Mouse (Mus musculus) limb, embryonic 12.5 days (tissue): Measurements from ENCODE around the gene Zkscan5. TPM values are rescaled to one million over a fixed set of nuclear protein-coding genes. Genes with fewer than 3 reads are reported as not detected.
"Not testable (repeated sequence)": the region's sequence is repeated elsewhere in the genome, so short reads cannot be mapped to it uniquely, and the experiment has no call there.

Experiments used
- ATAC-seq: fragments of 200-750 bp; cut with Nextera tagmentation; 2 replicates; pipeline ENCODE4 v1.8.0; 2017; ENCODE audit warnings: low read depth, moderate TSS enrichment; ENCODE audit not compliant: insufficient number of reproducible peaks, insufficient read depth, low FRiP score, low TSS enrichment
- H3K27ac ChIP-seq: fragments of 300-500 bp; sonication (generic); 2 replicates; pipeline ENCODE4 v1.5.1; 2016; ENCODE audit warnings: mild to moderate bottlenecking, moderate library complexity
- H3K27me3 ChIP-seq: fragments of 300-500 bp; sonication (generic); 2 replicates; pipeline ENCODE4 v1.6.1; 2016; ENCODE audit warnings: mild to moderate bottlenecking, moderate library complexity
- H3K36me3 ChIP-seq: fragments of 300-500 bp; sonication (generic); 2 replicates; pipeline ENCODE4 v1.6.1; 2016; ENCODE audit warnings: mild to moderate bottlenecking, moderate library complexity
- H3K4me1 ChIP-seq: fragments of 300-500 bp; sonication (generic); replicated peaks from 2 replicates; pipeline ENCODE4 v1.6.1; 2016
- H3K4me2 ChIP-seq: fragments of 300-500 bp; sonication (generic); 2 replicates; pipeline ENCODE4 v1.6.1; 2016; ENCODE audit warnings: mild to moderate bottlenecking, moderate library complexity
- H3K4me3 ChIP-seq: fragments of 300-500 bp; sonication (generic); replicated peaks from 2 replicates; pipeline ENCODE4 v1.5.1; 2016; ENCODE audit warnings: mild to moderate bottlenecking
- H3K9ac ChIP-seq: fragments of 300-500 bp; sonication (generic); replicated peaks from 2 replicates; pipeline ENCODE4 v1.6.1; 2016; ENCODE audit warnings: mild to moderate bottlenecking, moderate library complexity
- H3K9me3 ChIP-seq: fragments of 300-500 bp; sonication (generic); 2 replicates; pipeline ENCODE4 v1.6.1; 2016; ENCODE audit warnings: mild to moderate bottlenecking, moderate library complexity
- WGBS: fragments of 180-500 bp; shearing (Covaris S2); methylation state at CpG from one replicate; pipeline ENCODE4 v1.1.7; 2016; 5-methylcytosine and 5-hydroxymethylcytosine counted together
- polyA plus RNA-seq: library from polyadenylated mRNA; unstranded; fragments of >200 nt; fragmentation: Nextera tagmentation; extraction: Ambion mirVana; gene quantifications from 2 replicates; pipeline ENCODE4 v1.2.1, GENCODE M21; 2016

Gene Zkscan5
- polyA plus RNA-seq, 1 experiment from 2014 or later: 21.8 TPM

- no peaks in the 10 kb centered on the region for H3K4me1 ChIP-seq
- H3K4me2 ChIP-seq: no peak overlapping the region
- ATAC-seq: no peak
- peaks cover 87% of the 10 kb centered on the region for H3K36me3 ChIP-seq
- H3K9ac ChIP-seq: no peak overlapping the region
- 96% methylated on average over 3 of the region's 3 CpGs for WGBS
- no peak overlapping the region for H3K27ac ChIP-seq
- no peaks in the 10 kb centered on the region for H3K27me3 ChIP-seq
- no peaks in the 10 kb centered on the region for H3K9me3 ChIP-seq
- H3K4me3 ChIP-seq: no peak overlapping the region
Observed at GRCm38 (mm10) chr5:145213505-145213904, 9.1 kb downstream of the Zkscan5 start.

GRCm38 (mm10) chr5:145214679-145215078 is 10.3 kb downstream of the Zkscan5 start:
- H3K4me3 ChIP-seq: no peak overlapping the region
- no peaks in the 10 kb centered on the region for H3K4me1 ChIP-seq
- H3K9me3 ChIP-seq: no peaks in the 10 kb centered on the region
- no peak overlapping the region for H3K27ac ChIP-seq
- H3K36me3 ChIP-seq: peaks cover 89% of the 10 kb centered on the region
- no peak for ATAC-seq
- 65% methylated on average over 4 of the region's 4 CpGs for WGBS
- no peak overlapping the region for H3K4me2 ChIP-seq
- H3K27me3 ChIP-seq: no peaks in the 10 kb centered on the region
- H3K9ac ChIP-seq: no peak overlapping the region

GRCm38 (mm10) chr5:145217746-145218145 is 13.4 kb downstream of the Zkscan5 start:
- Histone ChIP-seq H3K4me1 (no peaks in the 10 kb centered on the region), H3K27ac (no peak overlapping the region), H3K9ac (no peak overlapping the region), H3K36me3 (peaks cover 86% of the 10 kb centered on the region), H3K9me3 (no peaks in the 10 kb centered on the region), H3K27me3 (no peaks in the 10 kb centered on the region), H3K4me2 (no peak overlapping the region), H3K4me3 (no peak overlapping the region)
- 90% methylated on average over 6 of the region's 6 CpGs for WGBS
- no peak for ATAC-seq

- Histone ChIP-seq H3K4me1 (no peaks in the 10 kb centered on the region), H3K36me3 (peaks cover 86% of the 10 kb centered on the region), H3K4me2 (no peak overlapping the region), H3K27ac (no peak overlapping the region), H3K4me3 (no peak overlapping the region), H3K9ac (no peak overlapping the region), H3K9me3 (no peaks in the 10 kb centered on the region), H3K27me3 (no peaks in the 10 kb centered on the region)
- 92% methylated on average over 21 of the region's 21 CpGs for WGBS
- ATAC-seq: no peak
Observed at GRCm38 (mm10) chr5:145218206-145218605, 13.8 kb downstream of the Zkscan5 start.

GRCm38 (mm10) chr5:145218671-145219070 is 14.3 kb downstream of the Zkscan5 start:
- ATAC-seq: no peak
- Histone ChIP-seq H3K36me3 (peaks cover 82% of the 10 kb centered on the region), H3K27ac (no peak overlapping the region)

GRCm38 (mm10) chr5:145219981-145220380 is 15.6 kb downstream of the Zkscan5 start:
- H3K36me3 ChIP-seq: peaks cover 68% of the 10 kb centered on the region
- no peak overlapping the region for H3K4me2 ChIP-seq
- no peak overlapping the region for H3K9ac ChIP-seq
- H3K4me3 ChIP-seq: no peak overlapping the region
- no peak for ATAC-seq
- no peaks in the 10 kb centered on the region for H3K27me3 ChIP-seq
- 92% methylated on average over 8 of the region's 8 CpGs for WGBS
- H3K4me1 ChIP-seq: no peaks in the 10 kb centered on the region
- no peak overlapping the region for H3K27ac ChIP-seq
- H3K9me3 ChIP-seq: no peaks in the 10 kb centered on the region

More at GRCm38 (mm10) chr5:145218671-145219070, 14.3 kb downstream of the Zkscan5 start:
- Histone ChIP-seq H3K9ac (no peak overlapping the region), H3K4me3 (no peak overlapping the region), H3K9me3 (no peaks in the 10 kb centered on the region), H3K4me1 (no peaks in the 10 kb centered on the region), H3K4me2 (no peak overlapping the region), H3K27me3 (no peaks in the 10 kb centered on the region)
- 95% methylated on average over 20 of the region's 20 CpGs for WGBS

- no peaks in the 10 kb centered on the region for H3K4me1 ChIP-seq
- no peak for ATAC-seq
- peaks cover 50% of the 10 kb centered on the region for H3K36me3 ChIP-seq
- no peak overlapping the region for H3K4me2 ChIP-seq
- H3K27ac ChIP-seq: no peak overlapping the region
- H3K4me3 ChIP-seq: no peak overlapping the region
- no peak overlapping the region for H3K9ac ChIP-seq
- 79% methylated on average over 5 of the region's 5 CpGs for WGBS
- H3K27me3 ChIP-seq: no peaks in the 10 kb centered on the region
- no peaks in the 10 kb centered on the region for H3K9me3 ChIP-seq
Observed at GRCm38 (mm10) chr5:145222840-145223239, 18.5 kb downstream of the Zkscan5 start.

GRCm38 (mm10) chr5:145223395-145223794 is 19.0 kb downstream of the Zkscan5 start:
- Histone ChIP-seq H3K4me2 (no peak overlapping the region), H3K36me3 (peaks cover 45% of the 10 kb centered on the region), H3K9ac (no peak overlapping the region), H3K27ac (no peak overlapping the region), H3K27me3 (no peaks in the 10 kb centered on the region), H3K4me1 (no peaks in the 10 kb centered on the region), H3K9me3 (no peaks in the 10 kb centered on the region), H3K4me3 (no peak overlapping the region)
- WGBS: 83% methylated on average over 12 of the region's 12 CpGs
- ATAC-seq: no peak

- no peak for ATAC-seq
- Histone ChIP-seq H3K9me3 (no peaks in the 10 kb centered on the region), H3K9ac (no peak overlapping the region), H3K36me3 (peaks cover 14% of the 10 kb centered on the region), H3K4me3 (no peak overlapping the region), H3K4me2 (no peak overlapping the region), H3K27ac (no peak overlapping the region), H3K27me3 (no peaks in the 10 kb centered on the region), H3K4me1 (0 out of 2 replicates have a peak, but pooled peaks cover 6% of the 10 kb centered on the region)
- WGBS: 66% methylated on average over 2 of the region's 2 CpGs
Observed at GRCm38 (mm10) chr5:145226453-145226852, 22.1 kb downstream of the Zkscan5 start.

GRCm38 (mm10) chr5:145229283-145229682 is 24.9 kb downstream of the Zkscan5 start:
- H3K4me2 ChIP-seq, H3K27me3 ChIP-seq, H3K9ac ChIP-seq, H3K9me3 ChIP-seq, H3K4me3 ChIP-seq, ATAC-seq, H3K27ac ChIP-seq: not testable (repeated sequence)
- WGBS: 84% methylated on average over 6 of the region's 6 CpGs
- H3K36me3 ChIP-seq: peaks cover 11% of the 10 kb centered on the region
- peaks cover 16% of the 10 kb centered on the region; the same call in 1 of the 2 replicates for H3K4me1 ChIP-seq

GRCm38 (mm10) chr5:145230641-145231040 is 26.3 kb downstream of the Zkscan5 start:
- 82% methylated on average over 4 of the region's 4 CpGs for WGBS
- peak overlapping the region; percentile 77 for H3K4me2 ChIP-seq
- peaks cover 16% of the 10 kb centered on the region; the same call in 1 of the 2 replicates for H3K4me1 ChIP-seq
- peak overlapping the region; percentile 99; the same call in 1 of the 2 replicates for H3K4me3 ChIP-seq
- H3K36me3 ChIP-seq: peaks cover 24% of the 10 kb centered on the region
- ATAC-seq: no peak
- H3K27ac ChIP-seq: no peak overlapping the region
- no peaks in the 10 kb centered on the region for H3K27me3 ChIP-seq
- H3K9ac ChIP-seq: no peak overlapping the region
- no peaks in the 10 kb centered on the region for H3K9me3 ChIP-seq

GRCm38 (mm10) chr5:145231367-145231871 is 27.1 kb downstream of the Zkscan5 start, which contains the start of gene Zfp655:
Gene Zfp655 (plus strand): TSS chr5:145231715.
- Histone ChIP-seq H3K36me3 (peaks cover 32% of the 10 kb centered on the region), H3K27ac (peak within 1 kb of the TSS; percentile 87), H3K27me3 (no peaks in the 10 kb centered on the region), H3K4me2 (peak within 1 kb of the TSS; percentile 77), H3K4me3 (peak within 1 kb of the TSS; percentile 99), H3K4me1 (peaks cover 16% of the 10 kb centered on the region; the same call in 1 of the 2 replicates), H3K9ac (peak within 1 kb of the TSS; percentile 98), H3K9me3 (no peaks in the 10 kb centered on the region)
- WGBS: under 1% methylated on average over 42 of the region's 42 CpGs
- peak; percentile 95 for ATAC-seq
